Mouse (Mus musculus): ENCODE measurements at regions not wholly inside any gene's neighbourhood (a gene's known extent, or its start where the extent isn't known, plus 50 kb on each side); places are given as distances from the start of the nearest gene placed in this dataset.
A peak's percentile ranks its signal among the peaks of the same experiment; 100 is the strongest.

- no peaks in the 10 kb centered on the region for H3K27me3 ChIP-seq (ENCODE audit: control insufficient read depth, insufficient read depth, low read length)
- H3K4me1 ChIP-seq (ENCODE audit: control insufficient read depth, insufficient read depth, low read length) = no peaks in the 10 kb centered on the region
- no peaks in the 10 kb centered on the region for H3K79me2 ChIP-seq (ENCODE audit: control insufficient read depth, insufficient read depth, low read length)
- WGBS = 84% methylated on average over 3 of the region's 3 CpGs
- H3K9ac ChIP-seq (ENCODE audit: low read depth, low read length) = no peak overlapping the region
- no peaks in the 10 kb centered on the region for H3K36me3 ChIP-seq (ENCODE audit: control insufficient read depth, insufficient read depth, low read length)
- no peak overlapping the region for H3K27ac ChIP-seq (replicated peaks; ENCODE audit: insufficient read depth, low read depth, low read length)
- TF ChIP-seq CTCF (IDR thresholded peaks at IDR 0.05; ENCODE audit: low read depth, low read length) (no peak), POLR2A (IDR thresholded peaks at IDR 0.05; ENCODE audit: extremely low read depth, insufficient read depth, low read length) (no peak)
- H3K4me3 ChIP-seq (ENCODE audit: insufficient read depth, low read depth, low read length) = no peak overlapping the region
- DNase-seq (ENCODE audit: extremely low read depth, low read depth, low spot score) = no peak
These were observed 830.3 kb upstream of the Lrrc4c start for GRCm38 (mm10) chr2:95487580-95488135.

GRCm38 (mm10) chr2:95494026-95494697, 823.8 kb upstream of the Lrrc4c start:
- TF ChIP-seq POLR2A (IDR thresholded peaks at IDR 0.05; ENCODE audit: extremely low read depth, insufficient read depth, low read length) (no peak), CTCF (IDR thresholded peaks at IDR 0.05; ENCODE audit: low read depth, low read length) (no peak)
- Histone ChIP-seq H3K9ac (ENCODE audit: low read depth, low read length) (no peak overlapping the region), H3K27ac (replicated peaks; ENCODE audit: insufficient read depth, low read depth, low read length) (no peak overlapping the region), H3K36me3 (ENCODE audit: control insufficient read depth, insufficient read depth, low read length) (no peaks in the 10 kb centered on the region), H3K4me3 (ENCODE audit: insufficient read depth, low read depth, low read length) (no peak overlapping the region), H3K79me2 (ENCODE audit: control insufficient read depth, insufficient read depth, low read length) (no peaks in the 10 kb centered on the region), H3K27me3 (ENCODE audit: control insufficient read depth, insufficient read depth, low read length) (no peaks in the 10 kb centered on the region), H3K4me1 (ENCODE audit: control insufficient read depth, insufficient read depth, low read length) (no peaks in the 10 kb centered on the region)
- 51% methylated on average over 2 of the region's 2 CpGs for WGBS
- no peak for DNase-seq (ENCODE audit: extremely low read depth, low read depth, low spot score)

- Histone ChIP-seq H3K27me3 (ENCODE audit: control insufficient read depth, insufficient read depth, low read length) (no peaks in the 10 kb centered on the region), H3K36me3 (ENCODE audit: control insufficient read depth, insufficient read depth, low read length) (no peaks in the 10 kb centered on the region), H3K4me1 (ENCODE audit: control insufficient read depth, insufficient read depth, low read length) (no peaks in the 10 kb centered on the region), H3K9ac (ENCODE audit: low read depth, low read length) (no peak overlapping the region), H3K4me3 (ENCODE audit: insufficient read depth, low read depth, low read length) (no peak overlapping the region), H3K79me2 (ENCODE audit: control insufficient read depth, insufficient read depth, low read length) (no peaks in the 10 kb centered on the region), H3K27ac (replicated peaks; ENCODE audit: insufficient read depth, low read depth, low read length) (no peak overlapping the region)
- DNase-seq (ENCODE audit: extremely low read depth, low read depth, low spot score) = peak; percentile 3
- no peak for TF ChIP-seq CTCF (IDR thresholded peaks at IDR 0.05; ENCODE audit: low read depth, low read length)
- no peak for TF ChIP-seq POLR2A (IDR thresholded peaks at IDR 0.05; ENCODE audit: extremely low read depth, insufficient read depth, low read length)
- 32% methylated on average over 4 of the region's 4 CpGs for WGBS
These were observed 823.3 kb upstream of the Lrrc4c start for GRCm38 (mm10) chr2:95494698-95495088.

DNA sequence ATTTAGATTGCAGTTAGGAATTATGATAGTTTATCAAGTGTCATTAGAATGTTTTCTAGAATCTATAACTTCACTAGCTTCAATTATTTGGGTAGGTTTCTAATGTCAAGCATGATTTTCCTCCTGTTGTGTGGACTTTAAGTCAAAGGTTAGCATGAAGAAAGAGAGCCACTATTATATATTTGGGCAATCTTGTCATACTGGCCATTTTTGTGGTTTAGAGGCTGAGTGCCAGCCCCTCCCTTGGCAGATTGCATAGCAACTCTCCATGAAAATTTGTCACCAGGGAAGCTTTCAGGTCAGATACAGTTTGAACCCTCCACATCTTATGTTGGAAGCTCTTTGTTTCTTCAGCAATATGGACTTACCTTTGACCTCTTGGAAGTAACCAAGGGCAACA, 806.7 kb upstream of the Lrrc4c start:
- no peaks in the 10 kb centered on the region for H3K36me3 ChIP-seq (ENCODE audit: control insufficient read depth, insufficient read depth, low read length)
- H3K4me1 ChIP-seq (ENCODE audit: control insufficient read depth, insufficient read depth, low read length) = no peaks in the 10 kb centered on the region
- TF ChIP-seq CTCF (IDR thresholded peaks at IDR 0.05; ENCODE audit: low read depth, low read length) = no peak
- no peak for TF ChIP-seq POLR2A (IDR thresholded peaks at IDR 0.05; ENCODE audit: extremely low read depth, insufficient read depth, low read length)
- H3K9ac ChIP-seq (ENCODE audit: low read depth, low read length) = no peak overlapping the region
- H3K27ac ChIP-seq (replicated peaks; ENCODE audit: insufficient read depth, low read depth, low read length) = no peak overlapping the region
- no peaks in the 10 kb centered on the region for H3K79me2 ChIP-seq (ENCODE audit: control insufficient read depth, insufficient read depth, low read length)
- DNase-seq (ENCODE audit: extremely low read depth, low read depth, low spot score) = no peak
- H3K27me3 ChIP-seq (ENCODE audit: control insufficient read depth, insufficient read depth, low read length) = no peaks in the 10 kb centered on the region
- no peak overlapping the region for H3K4me3 ChIP-seq (ENCODE audit: insufficient read depth, low read depth, low read length)

GRCm38 (mm10) chr2:95521624-95522023, 796.3 kb upstream of the Lrrc4c start:
- H3K27me3 ChIP-seq (ENCODE audit: control insufficient read depth, insufficient read depth, low read length) = no peaks in the 10 kb centered on the region
- TF ChIP-seq POLR2A (IDR thresholded peaks at IDR 0.05; ENCODE audit: extremely low read depth, insufficient read depth, low read length) (no peak), CTCF (IDR thresholded peaks at IDR 0.05; ENCODE audit: low read depth, low read length) (no peak)
- H3K27ac ChIP-seq (replicated peaks; ENCODE audit: insufficient read depth, low read depth, low read length) = no peak overlapping the region
- H3K4me3 ChIP-seq (ENCODE audit: insufficient read depth, low read depth, low read length) = no peak overlapping the region
- no peaks in the 10 kb centered on the region for H3K79me2 ChIP-seq (ENCODE audit: control insufficient read depth, insufficient read depth, low read length)
- no peak overlapping the region for H3K9ac ChIP-seq (ENCODE audit: low read depth, low read length)
- no peaks in the 10 kb centered on the region for H3K4me1 ChIP-seq (ENCODE audit: control insufficient read depth, insufficient read depth, low read length)
- no peaks in the 10 kb centered on the region for H3K36me3 ChIP-seq (ENCODE audit: control insufficient read depth, insufficient read depth, low read length)
- DNase-seq (ENCODE audit: extremely low read depth, low read depth, low spot score) = no peak

DNA sequence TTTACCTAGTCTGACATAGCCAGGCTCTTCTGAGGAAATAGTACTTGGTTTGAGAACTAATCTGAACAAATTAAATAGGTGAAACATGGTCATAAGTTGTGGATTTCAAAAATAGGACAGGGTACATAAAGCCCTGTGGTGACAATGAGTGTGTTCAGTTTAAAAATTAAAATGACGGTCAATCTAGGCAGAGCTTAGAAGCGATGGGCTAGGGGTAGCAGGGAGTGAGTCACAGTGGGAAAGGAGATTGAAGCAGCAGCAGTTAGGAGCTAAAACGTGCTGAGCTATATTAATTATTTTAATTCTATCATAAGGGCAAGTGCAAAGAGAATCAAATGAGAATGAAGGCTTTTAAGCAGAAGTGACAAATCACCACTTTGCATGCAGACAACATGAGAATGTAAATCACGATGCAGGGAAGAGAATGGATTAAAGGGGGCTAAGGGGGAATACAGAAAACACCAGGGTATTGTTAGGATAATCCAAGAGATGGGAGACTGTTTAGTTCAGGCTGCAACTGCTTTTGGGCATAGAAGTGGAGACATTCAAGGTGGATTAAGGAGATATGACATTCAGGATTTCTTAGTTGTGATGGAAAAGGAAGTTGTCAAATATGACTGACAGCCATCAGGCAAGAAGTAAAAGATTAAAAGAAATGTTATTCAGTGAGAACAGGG, 793.2 kb upstream of the Lrrc4c start:
- TF ChIP-seq CTCF (IDR thresholded peaks at IDR 0.05; ENCODE audit: low read depth, low read length) = no peak
- no peaks in the 10 kb centered on the region for H3K36me3 ChIP-seq (ENCODE audit: control insufficient read depth, insufficient read depth, low read length)

More for the DNA sequence above, 793.2 kb upstream of the Lrrc4c start:
- Histone ChIP-seq H3K4me3 (ENCODE audit: insufficient read depth, low read depth, low read length) (no peak overlapping the region), H3K4me1 (ENCODE audit: control insufficient read depth, insufficient read depth, low read length) (no peaks in the 10 kb centered on the region), H3K79me2 (ENCODE audit: control insufficient read depth, insufficient read depth, low read length) (no peaks in the 10 kb centered on the region), H3K27ac (replicated peaks; ENCODE audit: insufficient read depth, low read depth, low read length) (no peak overlapping the region), H3K9ac (ENCODE audit: low read depth, low read length) (no peak overlapping the region), H3K27me3 (ENCODE audit: control insufficient read depth, insufficient read depth, low read length) (no peaks in the 10 kb centered on the region)
- DNase-seq (ENCODE audit: extremely low read depth, low read depth, low spot score) = no peak
- 57% methylated on average over 4 of the region's 4 CpGs for WGBS

Data from liver, adult 2 months (tissue).